Mouse (Mus musculus): Measurements from ENCODE around the gene Eif2ak1. TPM values are rescaled to one million over a fixed set of nuclear protein-coding genes. Genes with fewer than 3 reads are reported as not detected.

Eif2ak1 gene
- total RNA-seq, 1 experiment, result 28.1 TPM

DNA sequence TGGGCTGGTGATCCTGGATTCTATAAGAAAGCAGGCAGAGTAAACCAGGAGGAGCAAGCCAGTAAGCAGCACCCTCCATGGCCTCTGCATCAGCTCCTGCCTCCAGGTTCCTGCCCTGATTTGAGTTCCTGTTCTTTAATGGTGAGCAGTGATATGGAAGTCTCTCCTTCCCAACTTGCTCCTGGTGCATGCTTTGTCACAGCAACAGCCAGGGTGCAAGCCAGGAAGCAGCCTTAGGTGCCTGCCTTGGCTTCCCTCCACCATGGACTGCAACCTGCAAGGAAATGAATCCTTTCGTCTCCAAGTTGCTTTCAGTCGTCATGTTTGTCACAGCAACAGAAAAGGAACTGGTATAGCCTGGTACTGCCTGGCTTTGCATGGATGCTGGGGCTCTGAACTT lies 3.0 kb upstream of the Eif2ak1 start:
- DNase-seq (ENCODE audit: low read depth, low spot score), result no peak
- TF ChIP-seq HCFC1 (IDR thresholded peaks at IDR 0.05; ENCODE audit: borderline replicate concordance, insufficient read depth, low read length), result no peak
- no peak for TF ChIP-seq ZC3H11A (IDR thresholded peaks at IDR 0.05; ENCODE audit: borderline replicate concordance, low read depth, low read length)
- no peak for TF ChIP-seq ZNF384 (IDR thresholded peaks at IDR 0.05; ENCODE audit: low read depth, low read length)
- no peak for TF ChIP-seq CHD2 (IDR thresholded peaks at IDR 0.05; ENCODE audit: low read depth, low read length)
- no peak for TF ChIP-seq MAFK (IDR thresholded peaks at IDR 0.05; ENCODE audit: insufficient read depth, low read depth, low read length)
- no peaks in the 10 kb centered on the region for H3K36me3 ChIP-seq (ENCODE audit: control insufficient read depth, insufficient read depth, low read length, poor library complexity, severe bottlenecking)

DNA sequence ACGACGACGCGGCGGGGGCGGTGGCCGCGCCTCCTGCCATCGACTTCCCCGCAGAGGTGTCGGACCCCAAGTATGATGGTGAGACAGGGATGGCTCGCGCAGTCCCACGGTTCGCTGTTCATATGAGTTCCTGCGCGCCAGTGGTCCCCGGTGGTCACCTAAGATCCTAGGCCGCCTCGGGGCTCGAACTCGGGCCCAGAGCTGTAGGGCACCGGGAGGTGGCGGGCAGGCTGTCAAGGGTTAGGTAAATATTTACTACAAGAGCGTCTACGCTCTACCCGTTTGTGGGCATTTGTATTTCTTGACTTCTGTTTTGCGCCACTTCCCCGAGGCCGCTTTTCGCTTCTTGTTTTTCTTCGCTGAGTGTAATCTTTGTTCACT lies 333 bp downstream of the Eif2ak1 start:
- Histone ChIP-seq H3K9ac (ENCODE audit: insufficient read depth, low read depth, low read length, poor library complexity, severe bottlenecking) (peak overlapping the region; percentile 96), H3K36me3 (ENCODE audit: control insufficient read depth, insufficient read depth, low read length, poor library complexity, severe bottlenecking) (no peaks in the 10 kb centered on the region), H3K9me3 (ENCODE audit: control insufficient read depth, insufficient read depth, low read depth, low read length) (no peaks in the 10 kb centered on the region), H3K4me3 (ENCODE audit: insufficient read depth in 1 of 2, low read depth in 1 of 2, low read length in 2 of 2, poor library complexity in 1 of 2, severe bottlenecking in 1 of 2) (peak overlapping the region; percentile 96 to 98), H3K4me1 (ENCODE audit: control insufficient read depth in 2 of 2, insufficient read depth in 2 of 2, low read length in 2 of 2, poor library complexity in 1 of 2) (peaks cover 0 to 6% of the 10 kb centered on the region in 2 experiments; a peak in 1 of 4 replicates), H3K27ac (ENCODE audit: insufficient read depth, low read depth, low read length, poor library complexity, severe bottlenecking) (no peak overlapping the region)
- in situ Hi-C loops (cut with MboI; ENCODE audit: low sequenced_read_pairs in 2 of 2, unreplicated experiment in 2 of 2), result no loop called here
- DNase-seq (ENCODE audit: low read depth, low spot score), result no peak
- TF ChIP-seq MAFK (IDR thresholded peaks at IDR 0.05; ENCODE audit: insufficient read depth, low read depth, low read length) (no peak), ZC3H11A (IDR thresholded peaks at IDR 0.05; ENCODE audit: borderline replicate concordance, low read depth, low read length) (no peak), HCFC1 (IDR thresholded peaks at IDR 0.05; ENCODE audit: borderline replicate concordance, insufficient read depth, low read length) (no peak), CHD2 (IDR thresholded peaks at IDR 0.05; ENCODE audit: low read depth, low read length) (no peak), ZNF384 (IDR thresholded peaks at IDR 0.05; ENCODE audit: low read depth, low read length) (no peak)

More for the DNA sequence above, 3.0 kb upstream of the Eif2ak1 start:
- H3K4me3 ChIP-seq (ENCODE audit: insufficient read depth in 1 of 2, low read depth in 1 of 2, low read length in 2 of 2, poor library complexity in 1 of 2, severe bottlenecking in 1 of 2), result no peak overlapping the region
- no peak overlapping the region for H3K9ac ChIP-seq (ENCODE audit: insufficient read depth, low read depth, low read length, poor library complexity, severe bottlenecking)
- in situ Hi-C loops (cut with MboI; ENCODE audit: low sequenced_read_pairs in 2 of 2, unreplicated experiment in 2 of 2), result no loop called here
- H3K9me3 ChIP-seq (ENCODE audit: control insufficient read depth, insufficient read depth, low read depth, low read length), result no peaks in the 10 kb centered on the region
- H3K27ac ChIP-seq (ENCODE audit: insufficient read depth, low read depth, low read length, poor library complexity, severe bottlenecking), result no peak overlapping the region
- peaks cover 0 to 4% of the 10 kb centered on the region in 2 experiments; a peak in 1 of 4 replicates for H3K4me1 ChIP-seq (ENCODE audit: control insufficient read depth in 2 of 2, insufficient read depth in 2 of 2, low read length in 2 of 2, poor library complexity in 1 of 2)

- Histone ChIP-seq H3K4me3 (ENCODE audit: insufficient read depth in 1 of 2, low read depth in 1 of 2, low read length in 2 of 2, poor library complexity in 1 of 2, severe bottlenecking in 1 of 2) (peak overlapping the region; percentile 96 to 98), H3K9me3 (ENCODE audit: control insufficient read depth, insufficient read depth, low read depth, low read length) (no peaks in the 10 kb centered on the region), H3K9ac (ENCODE audit: insufficient read depth, low read depth, low read length, poor library complexity, severe bottlenecking) (peak overlapping the region; percentile 96; the same call in 1 of the 2 replicates), H3K36me3 (ENCODE audit: control insufficient read depth, insufficient read depth, low read length, poor library complexity, severe bottlenecking) (no peaks in the 10 kb centered on the region), H3K27ac (ENCODE audit: insufficient read depth, low read depth, low read length, poor library complexity, severe bottlenecking) (no peak overlapping the region), H3K4me1 (ENCODE audit: control insufficient read depth in 2 of 2, insufficient read depth in 2 of 2, low read length in 2 of 2, poor library complexity in 1 of 2) (peaks cover 0 to 6% of the 10 kb centered on the region in 2 experiments; a peak in 1 of 4 replicates)
- no peak for DNase-seq (ENCODE audit: low read depth, low spot score)
- no peak for TF ChIP-seq MAFK (IDR thresholded peaks at IDR 0.05; ENCODE audit: insufficient read depth, low read depth, low read length)
- no peak for TF ChIP-seq ZNF384 (IDR thresholded peaks at IDR 0.05; ENCODE audit: low read depth, low read length)
- no peak for TF ChIP-seq HCFC1 (IDR thresholded peaks at IDR 0.05; ENCODE audit: borderline replicate concordance, insufficient read depth, low read length)
- TF ChIP-seq ZC3H11A (IDR thresholded peaks at IDR 0.05; ENCODE audit: borderline replicate concordance, low read depth, low read length), result no peak
- no peak for TF ChIP-seq CHD2 (IDR thresholded peaks at IDR 0.05; ENCODE audit: low read depth, low read length)
- in situ Hi-C loops (cut with MboI; ENCODE audit: low sequenced_read_pairs in 2 of 2, unreplicated experiment in 2 of 2), result no loop called here
These were observed 873 bp downstream of the Eif2ak1 start for GRCm38 (mm10) chr5:143818461-143818860.

DNA sequence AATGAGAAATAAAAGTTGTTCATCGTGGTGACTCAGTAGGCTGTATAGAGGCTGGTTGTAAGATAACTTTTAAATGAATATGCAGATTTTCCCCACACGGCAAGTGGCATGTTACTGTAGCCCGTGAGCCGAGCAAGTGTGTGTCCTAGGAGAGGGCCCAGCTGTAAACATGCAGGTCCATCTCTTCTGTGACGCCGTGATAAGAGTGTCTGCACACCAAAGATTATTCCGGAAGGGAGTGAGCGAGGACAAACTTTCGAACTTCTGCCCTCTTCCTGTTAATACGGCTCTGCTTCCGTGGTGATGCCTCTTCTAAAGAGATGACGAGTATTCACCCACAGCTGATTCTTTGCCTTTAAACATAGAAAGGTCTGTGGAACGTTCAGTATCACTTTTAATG lies 1.4 kb downstream of the Eif2ak1 start:
- no peaks in the 10 kb centered on the region for H3K9me3 ChIP-seq (ENCODE audit: control insufficient read depth, insufficient read depth, low read depth, low read length)
- no peaks in the 10 kb centered on the region for H3K36me3 ChIP-seq (ENCODE audit: control insufficient read depth, insufficient read depth, low read length, poor library complexity, severe bottlenecking)
- H3K4me3 ChIP-seq (ENCODE audit: insufficient read depth in 1 of 2, low read depth in 1 of 2, low read length in 2 of 2, poor library complexity in 1 of 2, severe bottlenecking in 1 of 2), result peak overlapping the region in 1 of 2 experiments; percentile 96; a peak in 1 of 4 replicates
- in situ Hi-C loops (cut with MboI; ENCODE audit: low sequenced_read_pairs in 2 of 2, unreplicated experiment in 2 of 2), result no loop called here
- no peak for DNase-seq (ENCODE audit: low read depth, low spot score)
- TF ChIP-seq HCFC1 (IDR thresholded peaks at IDR 0.05; ENCODE audit: borderline replicate concordance, insufficient read depth, low read length) (no peak), CHD2 (IDR thresholded peaks at IDR 0.05; ENCODE audit: low read depth, low read length) (no peak), ZC3H11A (IDR thresholded peaks at IDR 0.05; ENCODE audit: borderline replicate concordance, low read depth, low read length) (no peak), MAFK (IDR thresholded peaks at IDR 0.05; ENCODE audit: insufficient read depth, low read depth, low read length) (no peak), ZNF384 (IDR thresholded peaks at IDR 0.05; ENCODE audit: low read depth, low read length) (no peak)
- no peak overlapping the region for H3K9ac ChIP-seq (ENCODE audit: insufficient read depth, low read depth, low read length, poor library complexity, severe bottlenecking)
- no peak overlapping the region for H3K27ac ChIP-seq (ENCODE audit: insufficient read depth, low read depth, low read length, poor library complexity, severe bottlenecking)
- peaks cover 0 to 6% of the 10 kb centered on the region in 2 experiments; a peak in 1 of 4 replicates for H3K4me1 ChIP-seq (ENCODE audit: control insufficient read depth in 2 of 2, insufficient read depth in 2 of 2, low read length in 2 of 2, poor library complexity in 1 of 2)
